Mouse (Mus musculus) heart, postnatal 0 days (tissue): ENCODE data around the gene Tex14.

Experiments
- CTCF ChIP-seq: IDR thresholded peaks from 2 replicates; pipeline ENCODE4 v1.5.1; 2016; ENCODE audit warnings: antibody characterized with exemption, control low read depth, low read depth
- EP300 ChIP-seq: IDR thresholded peaks from 2 replicates; pipeline ENCODE4 v1.6.1; 2016; ENCODE audit warnings: antibody characterized with exemption, low read depth

- TF ChIP-seq CTCF (no peak), EP300 (no peak)
Measured at GRCm38 (mm10) chr11:87463243-87463540, 58.3 kb downstream of the Tex14 start.
